Mouse (Mus musculus) stomach, embryonic 15.5 days (tissue): ENCODE measurements around the gene Trpv3. TPM values are rescaled to one million over a fixed set of nuclear protein-coding genes. Genes with fewer than 3 reads are reported as not detected.
A peak's percentile ranks its signal among the peaks of the same experiment; 100 is the strongest.

Source experiments
- ATAC-seq: fragments of 200-750 bp; cut with Nextera tagmentation; 2 replicates; pipeline ENCODE4 v1.8.0; 2017; ENCODE audit warnings: low read depth, moderate number of reproducible peaks, moderate TSS enrichment; ENCODE audit not compliant: insufficient read depth, low FRiP score
- H3K27ac ChIP-seq: fragments of 300-500 bp; sonication (generic); 2 replicates; pipeline ENCODE4 v1.5.1; 2015; ENCODE audit warnings: mild to moderate bottlenecking, inconsistent platforms
- H3K27me3 ChIP-seq: fragments of 300-500 bp; sonication (generic); replicated peaks from 2 replicates; pipeline ENCODE4 v1.6.1; 2015; ENCODE audit warnings: inconsistent platforms
- H3K36me3 ChIP-seq: fragments of 300-500 bp; sonication (generic); 2 replicates; pipeline ENCODE4 v1.6.1; 2015; ENCODE audit warnings: inconsistent platforms
- H3K4me1 ChIP-seq: fragments of 300-500 bp; sonication (generic); 2 replicates; pipeline ENCODE4 v1.6.1; 2015; ENCODE audit warnings: inconsistent platforms
- H3K4me2 ChIP-seq: fragments of 300-500 bp; sonication (generic); 2 replicates; pipeline ENCODE4 v1.6.1; 2015; ENCODE audit warnings: mild to moderate bottlenecking, inconsistent platforms
- H3K4me3 ChIP-seq: fragments of 300-500 bp; sonication (generic); replicated peaks from 2 replicates; pipeline ENCODE4 v1.5.1; 2015; ENCODE audit warnings: inconsistent platforms
- H3K9ac ChIP-seq: fragments of 300-500 bp; sonication (generic); 2 replicates; pipeline ENCODE4 v1.6.1; 2015; ENCODE audit warnings: inconsistent platforms
- H3K9me3 ChIP-seq: fragments of 300-500 bp; sonication (generic); 2 replicates; pipeline ENCODE4 v1.6.1; 2016; ENCODE audit warnings: inconsistent platforms
- WGBS: fragments of 180-500 bp; shearing (Covaris S2); methylation state at CpG from one replicate; pipeline ENCODE4 v1.1.7; 2015; 5-methylcytosine and 5-hydroxymethylcytosine counted together
- polyA plus RNA-seq: library from polyadenylated mRNA; unstranded; fragments of >200 nt; fragmentation: Nextera tagmentation; extraction: Ambion mirVana; gene quantifications from 2 replicates; pipeline ENCODE4 v1.2.1, GENCODE M21; 2015

The Trpv3 gene
- 0.12 and 0.22 TPM in 2 replicates for polyA plus RNA-seq

GRCm38 (mm10) chr11:73267267-73267666, at the start of gene Trpv3:
Gene Trpv3 (plus strand): TSS chr11:73267388.
- H3K27me3 ChIP-seq, result no peaks in the 10 kb centered on the region
- ATAC-seq, result peak; percentile 76
- H3K36me3 ChIP-seq, result no peaks in the 10 kb centered on the region
- H3K9me3 ChIP-seq, result no peaks in the 10 kb centered on the region
- H3K4me2 ChIP-seq, result no peak within 1 kb of the TSS
- 0 out of 2 replicates have a peak, but pooled peaks cover 4% of the 10 kb centered on the region for H3K4me1 ChIP-seq
- no peak within 1 kb of the TSS for H3K4me3 ChIP-seq
- no peak within 1 kb of the TSS for H3K9ac ChIP-seq
- no peak within 1 kb of the TSS for H3K27ac ChIP-seq
- 66% methylated on average over 7 of the region's 7 CpGs for WGBS

GRCm38 (mm10) chr11:73219671-73220070, 47.5 kb upstream of the Trpv3 start:
- H3K27me3 ChIP-seq, result no peaks in the 10 kb centered on the region
- WGBS, result 47% methylated on average over 2 of the region's 2 CpGs
- ATAC-seq, result no peak

GRCm38 (mm10) chr11:73220651-73221050, 46.5 kb upstream of the Trpv3 start:
- H3K27ac ChIP-seq, result no peak overlapping the region
- H3K4me2 ChIP-seq, result no peak overlapping the region
- H3K4me1 ChIP-seq, result no peaks in the 10 kb centered on the region
- H3K27me3 ChIP-seq, result no peaks in the 10 kb centered on the region
- H3K9ac ChIP-seq, result no peak overlapping the region
- no peaks in the 10 kb centered on the region for H3K9me3 ChIP-seq
- WGBS, result 92% methylated on average over 1 of the region's 1 CpGs
- no peak for ATAC-seq
- no peaks in the 10 kb centered on the region for H3K36me3 ChIP-seq
- H3K4me3 ChIP-seq, result no peak overlapping the region

More at GRCm38 (mm10) chr11:73219671-73220070, 47.5 kb upstream of the Trpv3 start:
- no peaks in the 10 kb centered on the region for H3K4me1 ChIP-seq
- no peaks in the 10 kb centered on the region for H3K9me3 ChIP-seq
- H3K4me2 ChIP-seq, result no peak overlapping the region
- H3K36me3 ChIP-seq, result no peaks in the 10 kb centered on the region
- H3K27ac ChIP-seq, result no peak overlapping the region
- H3K9ac ChIP-seq, result no peak overlapping the region
- no peak overlapping the region for H3K4me3 ChIP-seq

- Histone ChIP-seq H3K9me3 (no peaks in the 10 kb centered on the region), H3K27ac (no peak overlapping the region), H3K36me3 (no peaks in the 10 kb centered on the region), H3K4me2 (no peak overlapping the region), H3K4me3 (no peak overlapping the region), H3K4me1 (no peaks in the 10 kb centered on the region), H3K9ac (no peak overlapping the region), H3K27me3 (no peaks in the 10 kb centered on the region)
- ATAC-seq, result no peak
- WGBS, result 24% methylated on average over 5 of the region's 5 CpGs
Observed at GRCm38 (mm10) chr11:73222846-73223245, 44.3 kb upstream of the Trpv3 start.

GRCm38 (mm10) chr11:73223966-73224365, 43.2 kb upstream of the Trpv3 start:
- H3K9me3 ChIP-seq, result no peaks in the 10 kb centered on the region
- no peak for ATAC-seq
- H3K27ac ChIP-seq, result no peak overlapping the region
- 72% methylated on average over 2 of the region's 2 CpGs for WGBS
- no peak overlapping the region for H3K9ac ChIP-seq
- H3K4me1 ChIP-seq, result no peaks in the 10 kb centered on the region
- no peak overlapping the region for H3K4me2 ChIP-seq
- no peaks in the 10 kb centered on the region for H3K27me3 ChIP-seq
- H3K36me3 ChIP-seq, result no peaks in the 10 kb centered on the region
- H3K4me3 ChIP-seq, result no peak overlapping the region

GRCm38 (mm10) chr11:73225856-73226255, 41.3 kb upstream of the Trpv3 start:
- Histone ChIP-seq H3K27me3 (no peaks in the 10 kb centered on the region), H3K27ac (no peak overlapping the region), H3K4me1 (no peaks in the 10 kb centered on the region), H3K9me3 (no peaks in the 10 kb centered on the region), H3K4me2 (no peak overlapping the region), H3K36me3 (no peaks in the 10 kb centered on the region), H3K4me3 (no peak overlapping the region), H3K9ac (no peak overlapping the region)
- 84% methylated on average over 6 of the region's 6 CpGs for WGBS
- ATAC-seq, result no peak

- Histone ChIP-seq H3K4me1 (no peaks in the 10 kb centered on the region), H3K4me2 (no peak overlapping the region), H3K9me3 (no peaks in the 10 kb centered on the region), H3K9ac (no peak overlapping the region), H3K27ac (no peak overlapping the region), H3K4me3 (no peak overlapping the region), H3K36me3 (no peaks in the 10 kb centered on the region), H3K27me3 (no peaks in the 10 kb centered on the region)
- ATAC-seq, result no peak
- WGBS, result 79% methylated on average over 5 of the region's 5 CpGs
Observed at GRCm38 (mm10) chr11:73228881-73229280, 38.3 kb upstream of the Trpv3 start.

- WGBS, result 82% methylated on average over 5 of the region's 5 CpGs
Observed at GRCm38 (mm10) chr11:73230081-73230480, 37.1 kb upstream of the Trpv3 start.

GRCm38 (mm10) chr11:73232513-73232912, 34.7 kb upstream of the Trpv3 start:
- Histone ChIP-seq H3K27me3 (no peaks in the 10 kb centered on the region), H3K4me2 (no peak overlapping the region), H3K36me3 (no peaks in the 10 kb centered on the region), H3K9ac (no peak overlapping the region), H3K4me3 (no peak overlapping the region), H3K27ac (no peak overlapping the region), H3K4me1 (peaks cover 10% of the 10 kb centered on the region), H3K9me3 (no peaks in the 10 kb centered on the region)
- WGBS, result 55% methylated on average over 2 of the region's 2 CpGs
- ATAC-seq, result no peak

More at GRCm38 (mm10) chr11:73230081-73230480, 37.1 kb upstream of the Trpv3 start:
- H3K36me3 ChIP-seq, result no peaks in the 10 kb centered on the region
- H3K4me1 ChIP-seq, result no peaks in the 10 kb centered on the region
- H3K9ac ChIP-seq, result no peak overlapping the region
- H3K9me3 ChIP-seq, result no peaks in the 10 kb centered on the region
- no peak overlapping the region for H3K4me2 ChIP-seq
- no peak for ATAC-seq
- no peak overlapping the region for H3K4me3 ChIP-seq
- no peaks in the 10 kb centered on the region for H3K27me3 ChIP-seq
- no peak overlapping the region for H3K27ac ChIP-seq

- peaks cover 10% of the 10 kb centered on the region for H3K4me1 ChIP-seq
- no peaks in the 10 kb centered on the region for H3K27me3 ChIP-seq
- H3K4me3 ChIP-seq, result no peak within 1 kb of the TSS
- H3K36me3 ChIP-seq, result no peaks in the 10 kb centered on the region
- WGBS, result 86% methylated on average over 5 of the region's 5 CpGs
- no peaks in the 10 kb centered on the region for H3K9me3 ChIP-seq
- no peak within 1 kb of the TSS for H3K27ac ChIP-seq
- H3K4me2 ChIP-seq, result no peak within 1 kb of the TSS
- no peak within 1 kb of the TSS for H3K9ac ChIP-seq
- no peak for ATAC-seq
Observed at GRCm38 (mm10) chr11:73233992-73234391, 33.2 kb upstream of the Trpv3 start, which contains the start of gene Trpv1. Gene Trpv1 (plus strand): TSS chr11:73234292.

- H3K9ac ChIP-seq, result no peak overlapping the region
- WGBS, result 16% methylated on average over 5 of the region's 5 CpGs
- peak; percentile 70; the same call in 1 of the 2 replicates for ATAC-seq
Observed at GRCm38 (mm10) chr11:73235990-73236701, 31.0 kb upstream of the Trpv3 start.

GRCm38 (mm10) chr11:73236731-73237130, 30.5 kb upstream of the Trpv3 start:
- ATAC-seq, result no peak
- Histone ChIP-seq H3K4me3 (no peak overlapping the region), H3K9me3 (no peaks in the 10 kb centered on the region), H3K27ac (peak overlapping the region; percentile 84), H3K9ac (no peak overlapping the region), H3K36me3 (no peaks in the 10 kb centered on the region), H3K4me1 (peaks cover 10% of the 10 kb centered on the region), H3K27me3 (no peaks in the 10 kb centered on the region), H3K4me2 (no peak overlapping the region)
- WGBS, result 52% methylated on average over 3 of the region's 3 CpGs

More at GRCm38 (mm10) chr11:73235990-73236701, 31.0 kb upstream of the Trpv3 start:
- Histone ChIP-seq H3K27ac (peak overlapping the region; percentile 84), H3K4me2 (no peak overlapping the region), H3K27me3 (no peaks in the 10 kb centered on the region), H3K4me1 (peaks cover 10% of the 10 kb centered on the region), H3K9me3 (no peaks in the 10 kb centered on the region), H3K36me3 (no peaks in the 10 kb centered on the region), H3K4me3 (no peak overlapping the region)
